Mouse (Mus musculus) MEL (cell line): ENCODE results near the gene Thbs1. TPM values are rescaled to one million over a fixed set of nuclear protein-coding genes. Genes with fewer than 3 reads are reported as not detected.

Source experiments
- DNase-seq: peaks from one replicate; pipeline ENCODE4 v3.0.0; 2011; ENCODE audit warnings: low read depth, low spot score
- H3K27ac ChIP-seq: 2 replicates; pipeline ENCODE4 v1.5.1; 2012; ENCODE audit warnings: low read depth, mild to moderate bottlenecking, control low read depth, low read length, moderate library complexity; ENCODE audit not compliant: control insufficient read depth
- H3K27me3 ChIP-seq, 2 experiments: fragments of 150-350 bp in 1 of 2; sonication (generic) in 1 of 2; 2 replicates each; pipeline ENCODE4 v1.6.1; 2012; ENCODE audit warnings: low read length in 2 of 2, mild to moderate bottlenecking in 2 of 2, improper control_type of control experiment in 1 of 2, moderate library complexity in 1 of 2; ENCODE audit not compliant: insufficient read depth in 2 of 2, control insufficient read depth in 1 of 2
- H3K36me3 ChIP-seq, 2 experiments: 2 replicates each; pipeline ENCODE4 v1.6.1; 2012 to 2014; ENCODE audit warnings: low read length in 2 of 2, improper control_type of control experiment in 1 of 2, inconsistent platforms in 1 of 2, mild to moderate bottlenecking in 1 of 2; ENCODE audit not compliant: insufficient read depth in 2 of 2, control insufficient read depth in 1 of 2
- H3K4me1 ChIP-seq, 2 experiments: fragments of 150-350 bp in 1 of 2; sonication (generic) in 1 of 2; 2 replicates each; pipeline ENCODE4 v1.6.1; 2012; ENCODE audit warnings: low read length in 2 of 2, improper control_type of control experiment in 1 of 2, mild to moderate bottlenecking in 1 of 2; ENCODE audit not compliant: insufficient read depth in 2 of 2, control insufficient read depth in 1 of 2
- H3K4me3 ChIP-seq, 2 experiments: fragments of 150-350 bp in 1 of 2; sonication (generic) in 1 of 2; 2 replicates each; pipeline ENCODE4 v1.5.1; 2012; ENCODE audit warnings: low read depth in 2 of 2, low read length in 2 of 2, mild to moderate bottlenecking in 2 of 2, moderate library complexity in 2 of 2, control low read depth in 1 of 2, improper control_type of control experiment in 1 of 2; ENCODE audit not compliant: control insufficient read depth in 1 of 2, insufficient read depth in 1 of 2
- H3K79me2 ChIP-seq: 2 replicates; pipeline ENCODE4 v1.6.1; 2012; ENCODE audit warnings: mild to moderate bottlenecking, low read length, moderate library complexity; ENCODE audit not compliant: control insufficient read depth, poor library complexity, insufficient read depth
- H3K9ac ChIP-seq: 2 replicates; pipeline ENCODE4 v1.6.1; 2012; ENCODE audit warnings: low read depth, mild to moderate bottlenecking, control low read depth, low read length, moderate library complexity; ENCODE audit not compliant: control insufficient read depth, poor library complexity, severe bottlenecking
- H3K9me3 ChIP-seq: fragments of 150-350 bp; sonication (generic); replicated peaks from 2 replicates; pipeline ENCODE4 v1.6.1; 2012; ENCODE audit warnings: mild to moderate bottlenecking, low read length, improper control_type of control experiment, moderate library complexity; ENCODE audit not compliant: insufficient read depth
- CHD1 ChIP-seq: IDR thresholded peaks from 2 replicates; pipeline ENCODE4 v1.6.1; 2012; ENCODE audit warnings: low read depth, mild to moderate bottlenecking, inconsistent platforms, low read length, improper control_type of control experiment
- CHD2 ChIP-seq: IDR thresholded peaks from 2 replicates; pipeline ENCODE4 v1.6.1; 2011; ENCODE audit warnings: low read length, improper control_type of control experiment
- E2F4 ChIP-seq: IDR thresholded peaks from 2 replicates; pipeline ENCODE4 v1.6.1; 2011; ENCODE audit warnings: low read depth, low read length, improper control_type of control experiment, borderline replicate concordance
- ELF1 ChIP-seq: IDR thresholded peaks from 2 replicates; pipeline ENCODE4 v1.6.1; 2014; ENCODE audit warnings: low read depth, mild to moderate bottlenecking, inconsistent platforms, low read length, improper control_type of control experiment, moderate library complexity
- GATA1 ChIP-seq: IDR thresholded peaks from 2 replicates; pipeline ENCODE4 v1.6.1; 2011; ENCODE audit warnings: low read depth, low read length, improper control_type of control experiment
- HCFC1 ChIP-seq: IDR thresholded peaks from 2 replicates; pipeline ENCODE4 v1.6.1; 2012; ENCODE audit warnings: low read depth, mild to moderate bottlenecking, inconsistent platforms, low read length, improper control_type of control experiment, moderate library complexity
- JUND ChIP-seq: IDR thresholded peaks from 2 replicates; pipeline ENCODE4 v1.6.1; 2011; ENCODE audit warnings: low read depth, mild to moderate bottlenecking, improper control_type of control experiment, low read length
- KAT2A ChIP-seq: conservative IDR thresholded peaks from 2 replicates; pipeline ENCODE4 v1.6.1; 2012; ENCODE audit warnings: low read depth, low read length, improper control_type of control experiment, inconsistent platforms
- MAFK ChIP-seq: IDR thresholded peaks from 2 replicates; pipeline ENCODE4 v1.6.1; 2011; ENCODE audit warnings: low read depth, mild to moderate bottlenecking, low read length, improper control_type of control experiment, borderline replicate concordance
- MAX ChIP-seq: IDR thresholded peaks from 2 replicates; pipeline ENCODE4 v1.6.1; 2011; ENCODE audit warnings: low read length, improper control_type of control experiment
- MXI1 ChIP-seq: IDR thresholded peaks from 2 replicates; pipeline ENCODE4 v1.6.1; 2011; ENCODE audit warnings: mild to moderate bottlenecking, low read depth, low read length, improper control_type of control experiment
- MYB ChIP-seq: IDR thresholded peaks from 2 replicates; pipeline ENCODE4 v1.6.1; 2011; ENCODE audit warnings: mild to moderate bottlenecking, low read depth, low read length, improper control_type of control experiment
- MYC ChIP-seq: IDR thresholded peaks from 2 replicates; pipeline ENCODE4 v1.6.1; 2011; ENCODE audit warnings: low read depth, mild to moderate bottlenecking, low read length, improper control_type of control experiment, moderate library complexity
- NELFE ChIP-seq: IDR thresholded peaks from 2 replicates; pipeline ENCODE4 v1.6.1; 2011; ENCODE audit warnings: low read depth, low read length, improper control_type of control experiment
- NRF1 ChIP-seq: IDR thresholded peaks from 2 replicates; pipeline ENCODE4 v1.6.1; 2014; ENCODE audit warnings: low read depth, mild to moderate bottlenecking, inconsistent platforms, low read length, improper control_type of control experiment, moderate library complexity; ENCODE audit not compliant: poor library complexity, insufficient read depth, severe bottlenecking
- POLR2A ChIP-seq, 2 experiments: IDR thresholded peaks; 2 replicates each; pipeline ENCODE4 v1.6.1; 2011 to 2012; ENCODE audit warnings: low read length in 2 of 2, mild to moderate bottlenecking in 2 of 2, control low read depth in 1 of 2, improper control_type of control experiment in 1 of 2, low read depth in 1 of 2, moderate library complexity in 1 of 2; ENCODE audit not compliant: control insufficient read depth in 1 of 2, insufficient read depth in 1 of 2, poor library complexity in 1 of 2
- POLR2AphosphoS2 ChIP-seq: IDR thresholded peaks from 2 replicates; pipeline ENCODE4 v1.6.1; 2011; ENCODE audit warnings: low read length, improper control_type of control experiment
- POLR2AphosphoS5 ChIP-seq: IDR thresholded peaks from 2 replicates; pipeline ENCODE4 v1.6.1; 2012; ENCODE audit warnings: low read depth, borderline replicate concordance, mild to moderate bottlenecking, inconsistent platforms, low read length, moderate library complexity, mixed read lengths
- RAD21 ChIP-seq: IDR thresholded peaks from 2 replicates; pipeline ENCODE4 v1.6.1; 2011; ENCODE audit warnings: mild to moderate bottlenecking, low read depth, low read length, improper control_type of control experiment
- RCOR1 ChIP-seq: IDR thresholded peaks from 2 replicates; pipeline ENCODE4 v1.6.1; 2012; ENCODE audit warnings: low read depth, mild to moderate bottlenecking, inconsistent platforms, low read length, improper control_type of control experiment
- SMC3 ChIP-seq: IDR thresholded peaks from 2 replicates; pipeline ENCODE4 v1.6.1; 2011; ENCODE audit warnings: low read depth, low read length, improper control_type of control experiment
- TAL1 ChIP-seq: IDR thresholded peaks from 2 replicates; pipeline ENCODE4 v1.6.1; 2012; ENCODE audit warnings: mild to moderate bottlenecking, inconsistent platforms, low read length, moderate library complexity, mixed read lengths
- TBP ChIP-seq: IDR thresholded peaks from 2 replicates; pipeline ENCODE4 v1.8.0; 2011; ENCODE audit warnings: low read depth, low read length, improper control_type of control experiment
- TCF12 ChIP-seq: IDR thresholded peaks from 2 replicates; pipeline ENCODE4 v1.6.1; 2014; ENCODE audit warnings: low read depth, mild to moderate bottlenecking, inconsistent platforms, low read length, improper control_type of control experiment, moderate library complexity
- USF2 ChIP-seq, 2 experiments: IDR thresholded peaks; 2 replicates each; pipeline ENCODE4 v1.6.1; 2011 to 2012; ENCODE audit warnings: improper control_type of control experiment in 2 of 2, low read length in 2 of 2, borderline replicate concordance in 1 of 2, inconsistent platforms in 1 of 2, low read depth in 1 of 2, mild to moderate bottlenecking in 1 of 2; ENCODE audit not compliant: insufficient read depth in 1 of 2
- ZC3H11A ChIP-seq: IDR thresholded peaks from 2 replicates; pipeline ENCODE4 v1.6.1; 2012; ENCODE audit warnings: low read depth, mild to moderate bottlenecking, inconsistent platforms, low read length, improper control_type of control experiment
- ZNF384 ChIP-seq: IDR thresholded peaks from 2 replicates; pipeline ENCODE4 v1.6.1; 2012; ENCODE audit warnings: low read depth, mild to moderate bottlenecking, inconsistent platforms, low read length, improper control_type of control experiment
- polyA plus RNA-seq, 2 experiments: library from polyadenylated mRNA; stranded (reverse) in 1 of 2; unstranded in 1 of 2; fragments of >175 nt in 1 of 2; fragments of >200 nt in 1 of 2; gene quantifications; 2 replicates each; pipeline versions ENCODE4 v1.2.1 to v1.2.4; 2012; ENCODE audit warnings: low replicate concordance in 2 of 2, low read depth in 1 of 2; ENCODE audit not compliant: insufficient read length in 2 of 2, insufficient read depth in 1 of 2, missing spikeins in 1 of 2
- total RNA-seq: library from RNA; depleted of rRNA; stranded (reverse); fragments of 300-350 nt; gene quantifications from 2 replicates; pipeline ENCODE4 v1.2.3, GENCODE M21; 2012

Thbs1 gene
- total and polyA plus RNA-seq, 3 experiments, result not detected

- H3K9ac ChIP-seq, result no peak overlapping the region
- no peaks in the 10 kb centered on the region for H3K36me3 ChIP-seq
- H3K27me3 ChIP-seq, result no peaks in the 10 kb centered on the region
- no peaks in the 10 kb centered on the region for H3K9me3 ChIP-seq
- H3K27ac ChIP-seq, result no peak overlapping the region
- TF ChIP-seq RCOR1, result no peak
- TF ChIP-seq ZNF384, result no peak
- TF ChIP-seq NRF1, result no peak
- no peak for TF ChIP-seq TBP
- no peak for TF ChIP-seq MXI1
- no peak for TF ChIP-seq GATA1
- TF ChIP-seq ZC3H11A, result no peak
- no peak for TF ChIP-seq NELFE
- TF ChIP-seq MYC, result no peak
- TF ChIP-seq CHD2, result no peak
- TF ChIP-seq SMC3, result no peak
- no peak for TF ChIP-seq TCF12
- TF ChIP-seq JUND, result no peak
- TF ChIP-seq KAT2A, result no peak
- TF ChIP-seq TAL1, result no peak
- TF ChIP-seq HCFC1, result no peak
- H3K4me1 ChIP-seq, result no peaks in the 10 kb centered on the region
- no peak for DNase-seq
- H3K4me3 ChIP-seq, result no peak overlapping the region
- no peaks in the 10 kb centered on the region for H3K79me2 ChIP-seq
Measured at GRCm38 (mm10) chr2:118118515-118118914, 6.8 kb downstream of the Thbs1 start.

GRCm38 (mm10) chr2:118119684-118120083 lies 8.0 kb downstream of the Thbs1 start:
- Histone ChIP-seq H3K9me3 (no peaks in the 10 kb centered on the region), H3K79me2 (no peaks in the 10 kb centered on the region)
- TF ChIP-seq MYB (no peak), RAD21 (no peak), USF2 (IDR thresholded peaks at IDR 0.05; ENCODE audit: borderline replicate concordance in 1 of 2, insufficient read depth in 1 of 2, low read depth in 1 of 2, low read length in 2 of 2) (no peak), RCOR1 (no peak), NELFE (no peak), KAT2A (no peak), E2F4 (no peak), CHD1 (no peak), POLR2AphosphoS2 (no peak), JUND (no peak), MAX (no peak), POLR2A (IDR thresholded peaks at IDR 0.05; ENCODE audit: control insufficient read depth in 1 of 2, insufficient read depth in 1 of 2, low read depth in 1 of 2, low read length in 2 of 2, poor library complexity in 1 of 2) (no peak), CHD2 (no peak), ELF1 (no peak), MAFK (no peak), SMC3 (no peak), POLR2AphosphoS5 (no peak)
- TF ChIP-seq, all 39 proteins: peak for 0
- no peak overlapping the region for H3K9ac ChIP-seq
- no peak overlapping the region for H3K27ac ChIP-seq
- H3K36me3 ChIP-seq, result no peaks in the 10 kb centered on the region
- H3K4me1 ChIP-seq, result no peaks in the 10 kb centered on the region
- no peak for DNase-seq
- H3K4me3 ChIP-seq, result no peak overlapping the region
- H3K27me3 ChIP-seq, result no peaks in the 10 kb centered on the region
